Mouse (Mus musculus): ENCODE data around the gene 2310022B05Rik.

- TF ChIP-seq CTCF (IDR thresholded peaks at IDR 0.05; ENCODE audit: low read depth, low read length): no peak
- no peak for TF ChIP-seq POLR2A (IDR thresholded peaks at IDR 0.05; ENCODE audit: borderline replicate concordance, low read depth, low read length)
Observed at GRCm38 (mm10) chr8:124634411-124635246, 28.5 kb downstream of the 2310022B05Rik start.
